Mouse (Mus musculus) effector memory CD4-positive, alpha-beta T cell, adult 5 months (primary cell): ENCODE data around the gene Spag16. TPM values are rescaled to one million over a fixed set of nuclear protein-coding genes. Genes with fewer than 3 reads are reported as not detected.

ENCODE experiments used
- polyA plus RNA-seq: library from polyadenylated mRNA; unstranded; fragments of 100-300 nt; shearing (Covaris generic); gene quantifications from one replicate; pipeline ENCODE4 v1.2.1, GENCODE M21; 2017

The Spag16 gene
- polyA plus RNA-seq = not detected

GRCm38 (mm10) chr1:69826806-69827703 lies at the start of gene Spag16:
Gene Spag16 (plus strand): TSS chr1:69826970.

GRCm38 (mm10) chr1:70725655-70726066 lies 898.9 kb downstream of the Spag16 start, which contains the start of gene Vwc2l:
Gene Vwc2l (plus strand): TSS chr1:70725715.

Other genes with a start within 250 kb of the Spag16 start
- 16.6 TPM for gene Ikzf2, start 139.7 kb upstream of the Spag16 start, polyA plus RNA-seq